Mouse (Mus musculus): Measurements from ENCODE around the gene Erich3. TPM values are rescaled to one million over a fixed set of nuclear protein-coding genes. Genes with fewer than 3 reads are reported as not detected.

The Erich3 gene
- polyA plus RNA-seq, 1 experiment from 2014 or later, result 0.58 TPM

- H3K36me3 ChIP-seq (ENCODE audit: control insufficient read depth, insufficient read depth, low read length), result no peaks in the 10 kb centered on the region
- H3K4me2 ChIP-seq (ENCODE audit: low read depth, low read length), result peak overlapping the region; percentile 2; the same call in 1 of the 2 replicates
- no peak overlapping the region for H3K27ac ChIP-seq (replicated peaks; ENCODE audit: low read depth, low read length)
- no peaks in the 10 kb centered on the region for H3K4me1 ChIP-seq (ENCODE audit: control insufficient read depth, insufficient read depth, low read length)
- WGBS, result 32% methylated on average over 18 of the region's 19 CpGs
- H3K9ac ChIP-seq (ENCODE audit: low read depth, low read length), result no peak overlapping the region
- 0 out of 2 replicates have a peak, but pooled peaks cover 5% of the 10 kb centered on the region for H3K27me3 ChIP-seq (replicated peaks; ENCODE audit: control insufficient read depth, insufficient read depth, low read length)
- H3K4me3 ChIP-seq (ENCODE audit: low read depth, low read length), result no peak overlapping the region
- H3K9me3 ChIP-seq (ENCODE audit: control insufficient read depth, low read length), result no peaks in the 10 kb centered on the region
- ATAC-seq (ENCODE audit: low read depth) (peak; percentile 92), DNase-seq (ENCODE audit: low spot score) (peak; percentile 67)
Observed at GRCm38 (mm10) chr3:154816801-154817625, 153.4 kb downstream of the Erich3 start.

Other genes starting within 250 kb of the Erich3 start
- gene Cryz, start 67.1 kb upstream of the Erich3 start, polyA plus RNA-seq (2014; fragmentation: Nextera tagmentation; extraction: Ambion mirVana), result 13.7 and 17.5 TPM in 2 replicates
- gene Tyw3, start 66.8 kb upstream of the Erich3 start, polyA plus RNA-seq (2014; fragmentation: Nextera tagmentation; extraction: Ambion mirVana), result 13.4 and 16.0 TPM in 2 replicates